Mouse (Mus musculus) gastrocnemius, postnatal 14 days (tissue): ENCODE measurements around the gene Nupr1. TPM values are rescaled to one million over a fixed set of nuclear protein-coding genes. Genes with fewer than 3 reads are reported as not detected.
A peak's percentile ranks its signal among the peaks of the same experiment; 100 is the strongest.

ENCODE experiments used
- DNase-seq: peaks from one replicate; pipeline ENCODE4 v3.0.0; 2021; ENCODE audit warnings: mixed read lengths
- intact Hi-C: fragments of 180-260 bp; cut with DNase I; formaldehyde crosslinking; loops from one replicate; pipeline ENCODE4 v1.15.1; 2025; ENCODE audit warnings: low total_unique reads
- total RNA-seq, 2 experiments: library from RNA; stranded (reverse); gene quantifications; 2 replicates each; pipeline ENCODE4 v1.2.3; 2021

Gene Nupr1
- total RNA-seq, 2 experiments from 2014 or later, result 15.4 to 18.3 TPM

DNA sequence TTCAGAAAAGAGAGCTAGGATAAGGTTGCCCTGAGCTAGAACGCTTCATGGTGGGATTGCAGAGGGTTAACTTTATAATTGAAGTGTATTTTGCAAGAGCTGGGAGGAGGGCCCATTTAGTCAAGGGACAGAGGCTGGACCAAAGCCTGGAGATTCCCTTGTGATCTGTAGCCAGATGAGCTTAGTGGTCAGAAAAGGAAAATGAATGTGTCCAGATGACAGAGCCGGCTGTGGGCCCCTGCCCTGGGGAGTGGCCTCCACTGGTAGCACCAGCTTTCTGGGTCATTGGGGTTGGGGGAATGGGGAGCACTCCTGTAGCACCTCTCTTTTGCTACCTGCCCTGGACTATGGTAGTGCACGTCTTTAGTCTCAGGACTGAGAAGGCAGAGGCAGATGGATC is 23.6 kb downstream of the Nupr1 start:
- intact Hi-C loops, result no loop called here
- peak; percentile 79 for DNase-seq

DNA sequence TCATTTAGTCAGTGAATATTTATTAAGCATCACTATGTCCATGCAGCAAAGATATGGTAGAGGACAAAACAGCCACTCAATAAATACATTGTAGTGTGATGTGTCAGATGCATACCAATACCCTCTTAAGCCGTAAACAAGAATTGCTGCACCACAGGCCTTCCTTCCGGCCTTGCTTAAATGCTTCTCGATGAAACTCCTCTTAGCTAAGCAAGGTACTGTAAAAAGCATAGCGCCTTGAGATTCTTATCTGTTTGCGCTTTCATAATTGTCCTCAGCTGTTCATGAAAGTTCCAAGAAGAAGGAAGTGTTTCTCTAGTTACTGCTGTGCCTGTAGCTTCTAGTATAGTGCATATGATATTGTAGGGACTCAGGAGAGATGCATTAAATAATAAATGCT is 24.1 kb downstream of the Nupr1 start:
- intact Hi-C loops, result no loop called here
- DNase-seq, result no peak

DNA sequence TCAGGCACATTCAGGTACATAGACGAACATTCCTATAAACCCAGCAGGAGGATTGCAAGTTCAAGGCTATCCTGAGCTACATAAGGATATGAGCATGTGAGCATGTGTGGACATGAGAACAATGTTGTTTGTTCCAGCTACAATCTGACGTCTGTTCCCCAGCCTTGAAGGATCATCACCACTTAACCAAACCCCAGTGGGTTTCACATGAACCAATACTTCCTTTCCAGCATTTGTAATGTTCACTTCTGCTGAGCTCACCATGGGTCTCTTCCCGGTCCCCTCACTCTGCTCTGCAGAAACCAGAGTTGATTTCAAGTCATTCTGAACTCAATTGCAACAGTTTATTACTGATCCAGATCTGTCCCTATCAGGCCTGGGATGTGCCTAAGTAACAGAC is 28.0 kb downstream of the Nupr1 start:
- intact Hi-C loops, result no loop called here
- no peak for DNase-seq

DNA sequence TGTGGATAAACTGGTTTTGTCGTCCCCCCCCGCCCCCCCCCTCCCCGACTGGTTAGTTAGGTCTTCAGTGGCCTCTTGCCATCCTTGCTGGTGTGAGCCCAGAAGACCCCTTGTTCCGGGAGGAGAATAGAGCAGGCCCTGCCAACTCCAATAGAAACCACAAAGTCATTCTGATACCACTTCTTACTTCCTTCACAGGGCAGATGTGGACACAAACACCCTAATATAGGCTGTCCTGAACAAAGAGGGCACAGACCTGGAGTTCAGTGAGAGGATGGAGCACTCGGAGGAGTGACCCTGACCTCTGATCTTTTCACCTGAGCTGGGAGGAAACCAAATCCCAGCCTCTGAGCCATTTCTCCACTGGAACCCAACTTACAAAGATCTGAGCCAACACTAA is 28.8 kb downstream of the Nupr1 start:
- DNase-seq, result no peak
- intact Hi-C loops, result no loop called here

DNA sequence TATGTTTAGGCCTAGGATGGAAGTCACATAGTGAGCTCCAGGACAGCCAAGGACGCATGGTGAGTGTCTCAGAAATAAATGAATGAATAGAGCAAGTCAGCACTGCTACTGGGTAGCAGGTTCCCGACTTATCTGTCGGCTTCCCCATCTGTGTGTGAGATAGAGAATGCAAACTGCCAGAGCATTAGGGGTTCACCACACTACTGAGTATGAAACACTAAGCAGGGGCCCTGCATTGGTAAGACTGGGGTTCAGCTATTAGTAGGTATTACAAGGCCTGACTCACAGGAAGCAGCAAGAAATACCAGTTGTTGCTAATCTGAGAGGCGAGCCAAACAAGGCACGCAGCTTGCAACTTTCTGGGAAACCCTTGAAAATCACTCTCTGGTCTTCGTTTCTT is 31.7 kb downstream of the Nupr1 start:
- DNase-seq, result no peak
- intact Hi-C loops, result no loop called here

DNA sequence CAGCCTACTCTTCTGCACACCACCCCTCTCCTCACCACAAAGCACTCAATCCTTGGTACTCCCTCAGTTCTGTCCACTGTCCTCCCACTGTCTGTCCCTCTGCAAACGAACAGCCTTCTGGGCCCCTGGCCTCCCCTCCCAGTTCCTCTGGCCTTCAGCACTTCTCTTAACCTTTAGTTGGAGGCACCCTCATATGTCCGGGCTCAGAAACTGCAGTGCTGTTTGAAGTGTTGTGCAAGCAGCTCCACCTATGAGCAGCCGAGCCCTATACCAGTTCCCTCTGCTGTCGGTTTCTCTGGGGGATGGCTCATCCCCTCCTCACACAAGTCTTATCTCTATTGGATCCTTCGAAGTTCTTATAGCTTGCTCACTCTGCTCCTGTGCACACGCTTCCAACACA is 34.2 kb downstream of the Nupr1 start:
- DNase-seq, result no peak
- intact Hi-C loops, result no loop called here

DNA sequence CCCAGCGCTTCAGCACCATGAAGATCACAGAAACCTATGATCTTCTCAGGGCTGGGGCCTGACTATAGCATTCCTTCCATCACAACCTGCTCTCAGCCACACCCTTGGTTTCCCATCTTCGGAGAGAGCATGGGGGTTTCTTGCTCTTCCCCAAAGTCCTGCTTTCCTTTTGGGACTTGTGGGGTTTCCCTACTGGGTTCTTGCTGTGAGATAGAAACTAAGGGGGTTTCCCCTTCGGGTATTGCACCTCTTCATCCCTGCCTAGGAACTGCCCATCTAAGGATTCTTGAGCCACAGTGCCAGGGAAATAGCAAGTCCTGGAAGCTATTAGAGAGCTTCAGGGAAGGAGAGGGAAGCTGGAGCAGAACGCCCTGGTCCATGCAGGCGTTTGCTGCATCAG is 34.8 kb downstream of the Nupr1 start:
- no peak for DNase-seq
- intact Hi-C loops, result no loop called here

DNA sequence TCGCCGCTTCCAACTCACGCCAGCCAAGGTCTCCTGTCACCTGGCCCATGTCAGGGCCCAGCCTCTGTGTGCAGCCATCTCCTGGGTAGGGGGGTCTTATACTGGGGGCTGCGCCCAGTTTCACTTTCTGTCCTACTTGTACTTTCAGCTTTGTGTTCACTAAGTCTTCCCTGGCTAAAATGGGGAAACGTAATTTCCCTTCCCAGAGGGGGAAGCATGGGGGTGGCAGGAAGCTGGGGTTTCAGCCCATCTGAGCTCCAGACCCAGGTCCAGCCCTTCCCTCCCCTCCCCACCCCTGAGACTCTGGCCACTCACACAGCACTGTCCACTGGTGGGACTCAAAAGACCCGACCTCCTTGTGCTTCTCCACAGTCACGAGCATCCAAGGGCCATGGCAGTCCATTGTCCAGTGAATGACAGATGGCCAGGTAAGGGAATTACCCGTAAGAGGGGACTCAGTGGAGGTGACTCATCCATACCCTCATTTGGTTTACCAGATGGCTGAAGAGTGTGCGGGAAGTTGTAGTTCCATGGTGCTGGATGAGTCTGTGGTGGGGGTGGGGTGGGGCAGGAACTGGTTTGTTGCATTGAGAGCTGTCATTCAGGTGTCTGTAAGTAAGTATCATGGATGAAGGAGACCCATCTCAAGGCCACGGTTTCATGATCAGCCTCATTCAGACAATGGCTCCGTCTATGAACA is 35.6 kb downstream of the Nupr1 start, which contains the start of gene Il27:
Gene Il27, minus strand, starts transcription at position 80 of the 700 bp plus-strand sequence.
- intact Hi-C loops, result no loop called here
- DNase-seq, result no peak

DNA sequence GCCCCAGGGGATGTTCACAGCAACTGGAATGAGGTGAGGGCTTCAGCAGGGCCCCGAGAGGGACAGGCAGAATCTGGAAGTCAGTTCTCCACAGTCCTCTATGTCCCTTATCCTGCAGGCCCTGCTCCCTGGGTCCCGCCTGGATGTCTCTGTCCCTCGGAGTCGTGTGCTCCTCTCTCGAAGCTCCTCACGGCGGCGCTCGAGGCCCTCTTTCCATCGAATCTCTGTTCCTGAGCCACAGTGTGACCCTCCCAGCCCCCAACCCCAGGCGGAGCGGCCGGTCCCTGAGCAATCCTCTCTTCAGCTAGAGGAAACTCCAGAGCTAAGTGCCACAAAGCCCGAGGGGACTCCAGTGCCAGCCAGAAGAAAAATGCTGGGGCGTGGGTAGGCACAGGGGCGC is 42.9 kb downstream of the Nupr1 start:
- DNase-seq, result peak; percentile 79
- intact Hi-C loops, result no loop called here

DNA sequence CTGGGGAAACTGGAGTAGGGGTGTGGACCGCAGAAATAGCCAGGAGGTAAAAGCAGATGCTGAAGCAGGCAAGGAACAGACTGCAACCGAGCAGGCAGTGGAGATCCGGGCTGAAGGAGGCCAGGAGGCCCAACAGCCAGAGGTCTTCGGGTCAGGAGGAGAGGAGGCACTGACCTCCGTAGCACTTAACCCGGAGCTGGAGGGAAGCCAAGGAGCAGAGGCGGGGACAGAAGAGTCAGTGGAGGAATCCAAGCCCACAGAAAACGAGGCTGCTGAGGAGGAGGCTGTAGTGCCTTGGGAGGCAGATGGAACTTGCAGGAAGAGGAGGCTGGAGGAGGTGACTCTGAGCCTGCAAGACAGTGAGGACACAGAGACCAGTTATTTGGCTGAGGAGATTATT is 43.8 kb downstream of the Nupr1 start:
- intact Hi-C loops, result no loop called here
- DNase-seq, result peak; percentile 41

DNA sequence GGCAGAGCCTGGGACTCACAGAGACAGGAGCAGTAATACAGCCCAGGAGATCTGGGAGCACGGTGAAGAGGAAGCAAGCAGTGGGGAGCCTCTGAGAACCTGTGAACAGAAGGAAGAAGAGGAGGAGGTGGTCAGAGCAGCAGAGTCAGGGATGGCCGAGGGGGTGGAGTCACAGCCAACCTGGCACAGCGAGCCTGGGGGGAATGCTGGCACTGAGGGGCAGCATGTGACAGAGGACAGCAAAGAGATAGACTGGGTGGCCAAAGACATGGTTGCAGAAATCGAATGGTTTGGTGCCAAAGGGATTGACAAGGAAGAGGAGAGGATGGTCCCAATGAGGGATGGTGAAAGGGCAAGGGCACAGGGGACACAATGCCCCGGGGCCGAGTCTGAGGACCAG is 44.9 kb downstream of the Nupr1 start, which contains the start of gene Cln3:
Gene Cln3, minus strand, starts transcription at position 101 of the 400 bp plus-strand sequence.
- intact Hi-C loops, result no loop called here
- no peak for DNase-seq

DNA sequence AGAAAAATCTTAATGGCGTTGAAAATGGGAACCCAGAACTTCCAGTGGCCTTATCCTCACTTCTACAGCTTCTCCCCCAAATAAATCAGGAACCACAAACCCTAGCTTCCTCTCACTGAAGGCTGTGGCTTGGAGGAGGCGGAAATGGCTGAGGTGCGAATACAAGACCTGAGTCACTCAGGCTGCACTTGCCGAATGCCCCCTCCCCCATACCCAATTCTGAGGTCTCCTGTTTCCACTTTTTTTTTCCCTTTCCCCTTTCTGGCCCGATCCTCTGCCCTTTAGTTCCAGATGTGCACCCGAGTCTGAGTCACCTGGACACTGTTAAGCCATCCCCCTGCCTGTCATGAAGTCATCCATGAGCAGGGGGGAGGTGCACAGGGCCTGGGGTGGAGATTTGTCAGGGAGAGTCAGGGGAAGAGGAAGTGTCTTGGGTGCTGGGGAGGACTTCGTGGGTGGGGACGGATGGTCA is 46.1 kb downstream of the Nupr1 start, which contains the start of gene Apobr:
Gene Apobr, plus strand, starts transcription at position 437 of the 472 bp plus-strand sequence.
- intact Hi-C loops, result no loop called here
- DNase-seq, result no peak

DNA sequence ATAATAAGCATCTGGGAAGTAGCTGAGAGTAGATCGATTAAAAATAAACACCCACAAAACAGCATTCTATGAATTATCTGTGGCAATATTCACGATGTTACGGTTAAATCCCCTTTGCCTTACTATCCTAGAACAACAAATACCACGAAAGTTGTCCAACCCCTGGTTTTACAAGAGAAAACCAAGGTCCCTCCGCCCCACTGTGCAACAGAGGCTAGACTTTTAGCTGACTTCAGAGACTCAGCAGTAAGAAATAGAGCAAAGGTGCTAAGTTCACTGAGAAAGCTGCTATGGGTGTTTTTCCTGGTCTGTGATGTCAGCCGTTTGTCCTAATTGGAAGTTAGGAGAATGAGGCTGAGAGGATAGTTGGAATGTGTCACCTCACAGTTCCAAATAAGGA is 46.9 kb downstream of the Nupr1 start:
- no peak for DNase-seq
- intact Hi-C loops, result no loop called here

DNA sequence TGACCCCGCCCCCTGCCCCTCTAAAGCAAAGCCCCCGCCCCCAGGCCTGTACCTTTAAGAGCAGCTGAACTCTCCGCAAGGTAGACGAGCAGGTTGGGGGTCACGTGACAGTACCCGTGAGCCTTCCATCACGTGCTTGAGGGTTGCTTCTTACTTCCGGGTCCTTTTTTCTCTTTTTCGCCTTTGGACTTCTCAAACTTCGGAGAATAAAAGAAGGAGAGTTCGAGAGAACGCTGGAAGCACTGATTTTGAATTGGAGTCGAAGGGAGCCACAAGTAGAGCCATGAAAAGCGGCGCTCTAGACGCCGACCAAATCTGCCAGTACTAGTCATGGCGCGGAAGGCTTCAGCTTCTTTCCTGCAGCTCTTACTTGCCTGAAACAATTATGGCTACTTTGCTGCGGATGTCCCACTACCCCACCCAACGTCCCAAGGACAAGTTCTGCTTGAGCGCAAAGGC is 47.4 kb downstream of the Nupr1 start:
- intact Hi-C loops, result no loop called here
- DNase-seq, result peak; percentile 87

DNA sequence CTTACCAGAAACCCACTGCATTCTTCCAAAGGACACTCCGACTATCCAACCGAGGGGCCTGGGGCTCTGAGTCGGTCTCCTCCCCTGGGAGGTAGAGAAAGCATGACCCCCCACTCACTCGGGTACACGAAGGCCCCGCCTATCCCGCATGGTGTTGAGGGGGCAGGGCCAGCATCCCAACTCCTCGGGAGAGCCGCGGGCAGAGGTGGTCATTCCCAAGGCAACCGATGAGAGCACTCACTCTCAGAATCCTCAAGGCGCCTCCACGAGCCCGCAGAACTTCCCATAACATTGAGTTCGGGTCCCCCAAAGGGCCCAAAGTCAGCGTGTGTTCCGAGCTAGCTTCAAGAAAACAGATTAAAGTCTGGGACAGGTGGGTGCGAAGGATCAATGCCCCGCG is 47.9 kb downstream of the Nupr1 start:
- intact Hi-C loops, result no loop called here
- DNase-seq, result peak; percentile 22

DNA sequence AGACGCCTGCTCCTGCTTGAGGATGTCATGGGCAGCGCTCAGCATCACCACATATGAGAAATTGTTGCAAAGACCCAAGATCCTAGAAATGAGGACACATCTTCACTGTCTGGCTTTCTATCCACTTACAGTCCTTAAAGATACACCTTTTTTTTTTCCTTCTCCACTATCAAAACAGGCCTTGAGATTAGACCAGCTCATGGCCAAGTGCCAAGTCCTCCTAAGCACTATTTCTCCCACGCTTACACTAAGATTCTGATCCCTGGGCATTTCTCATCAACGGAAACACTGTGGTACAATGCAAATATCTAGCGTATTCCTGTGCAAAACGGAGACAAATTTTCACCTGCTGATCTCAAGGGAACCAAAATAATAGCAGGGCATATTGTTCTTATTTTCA is 49.0 kb downstream of the Nupr1 start:
- DNase-seq, result no peak
- intact Hi-C loops, result no loop called here

DNA sequence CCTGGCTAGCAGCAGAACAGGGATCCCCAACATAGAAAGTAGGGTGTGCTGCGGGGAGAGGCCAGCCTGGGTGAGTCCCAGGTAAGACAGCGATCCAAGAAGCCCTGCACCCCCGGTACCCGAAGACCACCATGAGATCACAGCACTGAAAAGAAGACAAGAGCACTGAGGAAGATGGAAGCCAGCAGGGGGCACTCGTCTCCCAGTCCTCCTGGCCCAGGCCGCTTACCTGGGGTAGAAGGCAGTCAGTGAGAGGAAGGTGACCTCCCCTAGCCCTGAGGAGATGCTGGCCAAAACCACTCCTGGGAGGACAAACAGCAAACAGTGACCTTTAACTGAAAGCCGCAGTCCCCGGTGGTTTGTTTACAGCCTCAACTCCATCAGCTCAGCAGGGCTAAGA is 51.5 kb downstream of the Nupr1 start:
- intact Hi-C loops, result loop anchor here (2.0 to 5.0 kb wide), 2 partner anchors 58 to 123 kb away; no protein-coding TSS in a partner anchor
- DNase-seq, result peak; percentile 31

DNA sequence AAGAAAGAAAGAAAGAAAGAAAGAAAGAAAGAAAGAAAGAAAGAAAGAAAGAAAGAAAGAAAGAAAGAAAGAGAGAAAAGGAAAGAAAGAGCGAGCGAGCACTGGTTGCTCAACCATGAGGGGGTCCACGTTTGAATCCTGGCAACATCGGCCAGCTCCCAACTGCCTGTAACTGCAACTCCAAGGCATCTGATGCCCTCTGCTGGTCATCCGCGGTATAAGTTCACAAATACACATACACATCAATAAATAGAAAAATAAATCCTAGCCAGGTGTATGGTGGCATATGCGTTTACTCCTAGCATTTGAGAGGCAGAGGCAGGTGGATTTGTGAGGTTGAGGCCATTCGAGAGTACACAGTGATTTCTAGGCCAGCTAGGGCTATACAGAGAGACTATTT is 53.7 kb downstream of the Nupr1 start:
- intact Hi-C loops, result loop anchor here (5.0 kb wide), 1 partner anchor 125 kb away; no protein-coding TSS in a partner anchor
- DNase-seq, result peak; percentile 47
